Mouse (Mus musculus) thymus, postnatal 25 days (tissue): Measurements from ENCODE around the gene Gm20388.

Experiments used
- DNase-seq: peaks from one replicate; pipeline ENCODE4 v3.0.0; 2022

Gm20388 gene

DNA sequence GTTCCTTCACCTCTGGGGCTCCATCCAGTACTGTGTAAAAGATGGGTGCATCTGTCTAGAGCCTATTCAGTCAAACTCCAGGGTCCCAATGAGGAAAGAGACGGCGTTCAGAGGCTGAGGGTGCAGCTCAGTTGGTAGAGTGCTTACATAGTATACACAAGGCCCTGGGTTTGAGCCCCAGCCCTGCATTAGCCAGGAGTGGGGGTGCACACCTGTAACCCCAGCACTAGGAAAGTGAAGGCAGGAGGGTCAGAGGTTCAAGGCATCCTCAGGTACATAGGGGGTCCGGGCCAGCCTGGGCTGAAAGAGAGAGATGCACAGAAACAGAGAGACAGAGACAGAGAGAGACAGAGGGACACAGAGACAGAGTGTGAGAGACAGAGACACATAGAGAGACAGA, 302.6 kb downstream of the Gm20388 start:
- DNase-seq: no peak

- DNase-seq: no peak
These were observed 303.3 kb downstream of the Gm20388 start for GRCm38 (mm10) chr8:120213939-120214338.

DNA sequence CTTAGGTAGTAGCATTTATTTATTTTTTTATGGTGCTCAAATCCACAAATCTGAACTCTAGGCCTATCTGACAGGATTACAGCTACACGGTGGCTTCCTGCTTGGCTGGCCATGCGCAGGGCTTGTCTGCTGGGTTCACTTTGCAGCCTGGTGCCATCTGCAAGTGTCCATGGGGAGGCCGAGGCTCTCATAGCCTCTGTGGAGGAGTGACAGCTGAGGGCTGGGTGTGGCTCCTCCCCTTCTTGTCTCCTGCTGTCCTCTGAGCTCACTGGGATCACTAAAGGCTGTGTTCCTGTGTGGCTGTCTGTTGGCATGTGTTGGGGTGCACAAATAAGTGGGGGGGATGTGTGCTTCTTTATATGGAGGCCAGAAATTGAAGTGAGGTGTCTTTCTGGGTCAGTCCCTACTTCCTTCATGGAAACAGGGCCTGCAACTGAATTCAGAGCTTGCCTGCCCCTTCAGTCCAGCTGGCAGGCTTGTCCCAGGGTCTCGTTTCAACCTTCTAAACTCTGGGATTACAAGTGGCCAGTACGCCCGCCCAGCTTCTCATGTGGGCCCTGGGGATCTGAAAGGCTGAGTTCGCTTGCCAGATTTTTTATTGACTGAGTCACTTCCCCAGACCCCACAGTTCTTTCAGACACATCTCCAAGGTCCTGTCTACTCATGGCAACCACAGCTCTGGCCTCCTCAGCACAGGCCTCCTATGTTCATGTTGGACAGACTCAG, 304.9 kb downstream of the Gm20388 start:
- DNase-seq: no peak

GRCm38 (mm10) chr8:120216855-120217830, 306.5 kb downstream of the Gm20388 start:
- no peak for DNase-seq

DNA sequence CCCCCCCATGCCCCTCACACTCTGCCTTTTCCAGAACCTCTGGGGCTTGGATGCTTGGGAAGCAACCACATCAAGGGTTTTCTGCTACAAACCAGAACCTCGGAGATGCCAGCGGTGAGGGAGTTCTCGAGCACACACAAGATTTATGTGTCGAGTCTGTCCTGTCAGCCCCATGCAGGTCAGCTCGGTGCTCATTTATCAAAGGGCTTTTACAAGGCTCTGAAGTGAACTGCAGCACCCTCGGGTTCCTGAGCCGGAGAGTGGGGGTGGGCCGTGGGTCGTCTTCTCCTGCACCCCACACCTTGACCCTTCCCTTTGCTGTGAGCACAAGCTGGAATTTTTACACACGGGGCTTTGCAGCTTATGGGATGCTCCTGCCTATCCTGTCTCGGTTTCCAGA, 311.9 kb downstream of the Gm20388 start:
- no peak for DNase-seq

DNA sequence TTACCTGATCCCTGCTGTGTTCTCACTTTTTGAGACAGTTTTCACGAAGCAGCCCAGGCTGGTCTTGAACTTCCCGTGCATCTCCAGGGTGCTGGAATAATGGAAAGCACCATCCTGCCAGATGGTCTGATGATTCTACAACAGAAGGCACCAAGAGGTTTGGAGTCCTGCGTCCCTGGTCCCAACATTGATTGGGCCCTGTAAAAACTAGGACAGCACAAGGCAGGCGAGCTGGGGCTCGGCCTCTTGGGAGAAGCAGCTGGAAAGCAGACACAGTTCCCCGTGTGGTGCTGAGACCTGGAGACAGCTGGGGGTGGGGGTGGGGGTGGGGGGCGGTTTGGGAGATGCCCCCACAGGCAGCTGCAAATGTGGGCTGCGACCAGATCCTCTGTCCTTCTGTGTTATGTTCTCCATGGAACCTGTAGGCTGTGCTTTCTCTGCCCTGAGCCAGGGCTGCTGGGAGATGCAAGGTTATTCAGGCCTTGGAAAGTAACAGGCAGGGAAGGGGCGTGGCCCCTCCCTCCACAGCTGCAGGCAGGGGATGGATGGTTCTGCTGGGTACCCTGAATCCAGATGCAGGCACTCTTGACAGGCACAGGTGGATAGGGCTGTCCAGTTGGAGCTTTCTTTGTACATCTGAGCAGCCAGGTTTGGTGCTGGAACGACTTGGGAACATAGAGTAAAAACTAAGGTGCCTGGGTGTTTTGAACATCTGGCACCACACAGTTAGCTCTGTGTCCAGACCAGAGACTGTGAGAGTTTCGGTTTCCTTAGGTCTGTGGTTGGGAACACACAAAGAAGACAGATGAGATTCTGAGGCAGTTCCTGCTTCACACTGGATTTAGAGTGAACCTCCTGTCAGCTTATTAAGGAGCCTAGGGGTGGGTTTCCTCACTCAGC, 314.1 kb downstream of the Gm20388 start:
- no peak for DNase-seq

GRCm38 (mm10) chr8:120225421-120226151, 314.9 kb downstream of the Gm20388 start:
- DNase-seq: peak; percentile 26

GRCm38 (mm10) chr8:120226700-120227577, 316.3 kb downstream of the Gm20388 start:
- DNase-seq: no peak

DNA sequence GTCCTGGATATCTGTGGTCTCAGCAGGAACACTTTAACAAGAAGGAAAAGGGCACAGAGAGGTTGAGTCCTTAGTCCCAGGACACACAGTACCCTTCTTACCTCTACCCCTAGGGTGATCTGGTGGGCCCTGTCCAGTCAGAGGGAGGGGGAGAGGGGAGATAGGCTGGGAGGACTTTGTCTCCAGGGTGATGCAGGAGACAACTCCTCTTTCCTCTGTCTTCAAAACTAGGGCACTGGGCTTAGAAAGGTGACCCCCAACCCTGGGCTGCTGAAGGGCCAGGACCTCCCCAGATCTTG, 316.9 kb downstream of the Gm20388 start:
- DNase-seq: no peak

GRCm38 (mm10) chr8:120227891-120228591, 317.4 kb downstream of the Gm20388 start, which contains the start of gene Gse1:
Gene Gse1, plus strand, starts transcription at chr8:120228456.
- DNase-seq: no peak

DNA sequence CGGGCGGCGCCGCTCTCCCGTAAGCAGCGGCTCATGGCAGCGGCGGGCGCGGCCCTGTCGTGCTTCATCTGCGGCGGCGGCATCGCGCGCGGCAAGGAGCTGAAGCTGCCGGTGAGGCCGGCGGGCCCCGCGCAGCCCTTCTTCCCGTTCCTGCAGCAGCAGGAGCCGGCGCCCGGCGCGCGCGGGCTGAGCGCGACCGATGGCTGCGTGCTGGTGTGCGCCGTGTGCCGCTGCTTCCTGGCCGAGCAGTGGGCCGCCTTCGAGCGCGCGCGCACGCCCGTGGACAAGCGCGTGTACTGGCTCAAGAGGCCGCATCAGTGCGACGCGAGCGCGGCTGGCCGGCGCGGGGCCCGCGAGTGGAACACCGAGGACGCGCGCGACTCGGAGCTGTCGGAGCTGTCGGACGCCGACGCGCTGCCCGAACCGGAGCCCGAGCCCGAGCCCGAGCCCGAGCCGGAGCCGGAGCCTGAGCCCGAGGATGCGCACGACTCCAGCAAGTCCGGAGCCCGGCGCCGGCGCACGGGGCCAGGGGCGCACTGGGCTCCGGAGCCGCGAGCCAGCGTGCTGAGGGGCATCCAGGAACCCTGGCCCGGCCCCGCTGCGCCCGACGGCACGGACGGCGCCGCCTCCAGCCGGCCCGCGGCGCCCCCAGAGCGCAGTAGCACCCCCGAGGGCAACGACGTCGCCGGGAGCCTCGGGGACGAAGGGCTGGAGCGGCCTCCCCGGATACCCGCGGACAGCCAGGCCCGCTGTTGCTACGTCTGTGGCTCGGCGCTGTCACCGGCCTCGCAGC, 318.3 kb downstream of the Gm20388 start:
- DNase-seq: no peak

DNA sequence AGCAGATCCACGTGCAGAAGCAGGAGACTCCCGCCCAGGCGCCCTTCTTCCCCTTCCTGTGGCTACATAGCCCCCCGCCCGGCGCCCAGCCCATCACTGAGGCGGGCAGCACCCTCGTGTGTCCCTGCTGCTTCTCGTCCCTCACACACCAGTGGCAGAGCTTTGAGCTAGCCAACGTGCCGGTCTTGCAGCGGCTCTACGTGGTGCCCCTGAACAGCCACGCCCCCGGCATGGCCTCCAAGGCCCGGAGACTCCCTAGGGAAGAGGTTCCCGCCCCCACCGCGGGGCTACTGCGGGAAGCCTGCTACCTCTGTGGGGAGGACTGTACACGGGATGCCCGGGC, 318.9 kb downstream of the Gm20388 start:
- no peak for DNase-seq

DNA sequence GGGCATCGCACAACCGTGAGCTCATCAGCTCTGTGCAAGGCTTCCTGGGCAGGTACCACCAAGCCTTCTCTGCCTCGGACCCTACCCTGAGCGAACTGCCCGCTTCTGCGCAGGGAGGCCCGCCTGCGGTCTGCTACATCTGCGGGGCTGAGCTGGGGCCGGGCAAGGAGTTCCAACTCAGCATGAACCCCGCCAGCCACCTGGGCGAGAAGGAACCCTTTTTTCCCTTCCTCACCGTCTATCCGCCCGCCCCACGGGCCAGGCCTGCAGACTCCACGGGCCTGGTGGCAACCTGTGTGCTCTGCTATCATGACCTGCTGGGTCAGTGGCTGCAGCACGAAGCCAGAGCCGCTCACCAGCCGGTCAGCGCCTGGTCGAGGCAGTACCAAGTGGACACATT, 319.4 kb downstream of the Gm20388 start:
- no peak for DNase-seq

GRCm38 (mm10) chr8:120230715-120231614, 320.3 kb downstream of the Gm20388 start:
- DNase-seq: no peak

DNA sequence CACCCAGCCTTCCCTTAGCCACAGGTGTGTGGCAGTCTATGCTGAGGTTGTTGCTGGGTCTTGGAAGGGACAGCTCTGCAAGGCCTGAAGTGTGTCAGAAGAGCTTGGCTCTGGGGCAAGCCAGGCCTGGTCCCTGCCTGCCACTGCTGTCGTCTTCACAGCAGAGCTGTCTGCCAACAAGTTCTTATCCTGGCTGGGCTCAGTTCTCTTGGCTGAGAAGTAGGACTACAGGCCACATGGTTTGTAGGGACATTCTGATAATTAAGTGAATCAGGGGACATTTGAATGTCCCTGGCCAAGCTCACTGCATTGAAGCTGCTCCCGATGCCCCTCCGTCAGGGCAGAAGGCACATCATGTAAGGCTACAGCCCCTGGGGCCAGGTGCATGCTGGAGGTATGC, 321.2 kb downstream of the Gm20388 start:
- DNase-seq: no peak

- DNase-seq: no peak
These were observed 321.8 kb downstream of the Gm20388 start for GRCm38 (mm10) chr8:120232398-120232797.

DNA sequence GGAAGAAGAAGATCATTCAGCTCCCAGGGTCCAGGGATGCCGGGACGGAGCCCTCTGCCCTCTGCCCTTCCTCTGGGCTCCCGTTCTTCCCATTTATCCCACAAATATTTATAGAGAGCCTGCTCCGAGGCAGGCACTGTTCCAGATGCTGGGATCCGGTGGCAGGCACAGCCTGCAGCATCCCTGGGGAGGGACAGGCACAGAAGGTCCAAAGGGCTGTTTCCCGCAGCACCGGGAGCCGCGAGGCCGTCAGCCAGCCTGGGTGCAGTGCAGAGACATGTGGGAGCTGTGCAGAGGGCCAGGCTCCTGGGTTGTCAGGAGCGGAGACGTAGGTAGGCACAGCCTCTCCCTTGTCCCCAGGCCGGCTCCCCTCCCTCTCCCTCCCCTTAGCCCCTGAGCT, 322.3 kb downstream of the Gm20388 start:
- no peak for DNase-seq

DNA sequence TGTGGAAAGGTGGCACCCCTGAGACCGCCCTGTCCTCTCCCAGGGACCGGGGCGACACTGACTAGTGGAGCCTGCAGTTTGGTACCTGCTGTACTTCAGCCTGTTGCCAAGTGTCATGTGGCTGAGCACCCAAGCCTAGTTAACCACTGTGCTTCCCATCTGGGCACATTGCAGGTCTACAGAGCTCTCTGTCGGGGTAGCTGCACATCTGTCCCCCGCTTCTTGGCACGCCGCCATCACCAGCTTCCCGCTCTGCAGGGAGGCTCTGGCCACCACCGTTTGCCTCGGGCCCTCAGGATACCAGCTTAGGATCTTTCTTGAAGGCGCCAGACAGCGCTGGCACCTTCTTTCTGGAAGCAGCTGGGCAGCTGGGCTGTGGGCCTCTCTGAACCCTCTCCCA, 323.8 kb downstream of the Gm20388 start:
- DNase-seq: no peak

DNA sequence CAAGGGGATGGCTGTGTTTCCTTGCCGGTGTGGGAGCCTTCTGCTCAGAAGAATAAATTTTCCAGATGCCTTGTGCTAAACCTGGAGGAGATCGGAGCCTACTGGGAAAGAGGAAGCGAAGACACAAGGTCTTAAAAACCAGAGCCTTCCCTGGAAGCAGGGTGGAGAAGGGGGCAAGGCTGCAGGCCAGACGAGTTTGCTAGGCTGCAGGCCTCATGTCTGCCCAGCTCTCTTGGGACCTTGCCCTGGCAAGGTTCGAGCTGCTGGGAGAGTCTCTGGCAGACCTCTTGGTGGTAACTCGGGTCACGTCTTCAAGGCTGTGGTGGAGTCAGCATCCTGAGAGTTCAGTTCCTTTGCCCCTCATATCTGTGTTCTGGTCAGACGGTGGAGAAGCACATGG, 324.2 kb downstream of the Gm20388 start:
- no peak for DNase-seq
